Mouse (Mus musculus) spleen, adult 2 months (tissue): Measurements from ENCODE around the gene Gimap7. TPM values are rescaled to one million over a fixed set of nuclear protein-coding genes. Genes with fewer than 3 reads are reported as not detected.

Experiments used
- DNase-seq, 2 experiments: peaks; one replicate each; pipeline versions ENCODE4 v3.0.0 to v3.0.0-alpha.2; 2012 to 2021; ENCODE audit warnings: low spot score in 2 of 2, low read depth in 1 of 2
- H3K27ac ChIP-seq: fragments of 200-500 bp; 2 replicates; pipeline ENCODE4 v1.5.1; 2012; ENCODE audit warnings: low read length, inconsistent platforms; ENCODE audit not compliant: insufficient read depth
- H3K27me3 ChIP-seq: fragments of 200-500 bp; 2 replicates; pipeline ENCODE4 v1.6.1; 2012; ENCODE audit warnings: mild to moderate bottlenecking, moderate library complexity, low read length, inconsistent platforms; ENCODE audit not compliant: control insufficient read depth, insufficient read depth
- H3K36me3 ChIP-seq: fragments of 200-500 bp; 2 replicates; pipeline ENCODE4 v1.6.1; 2012; ENCODE audit warnings: mild to moderate bottlenecking, low read length, inconsistent platforms; ENCODE audit not compliant: control insufficient read depth, insufficient read depth
- H3K4me1 ChIP-seq: fragments of 200-500 bp; 2 replicates; pipeline ENCODE4 v1.6.1; 2011; ENCODE audit warnings: inconsistent platforms; ENCODE audit not compliant: control insufficient read depth, insufficient read depth, insufficient read length
- H3K4me3 ChIP-seq: fragments of 200-500 bp; 2 replicates; pipeline ENCODE4 v1.5.1; 2011; ENCODE audit warnings: mild to moderate bottlenecking, inconsistent platforms; ENCODE audit not compliant: insufficient read depth, insufficient read length; ENCODE audit errors: extremely low read depth
- CTCF ChIP-seq: fragments of 200-500 bp; IDR thresholded peaks from 2 replicates; pipeline ENCODE4 v1.5.1; 2011; ENCODE audit warnings: mild to moderate bottlenecking, inconsistent platforms; ENCODE audit not compliant: insufficient read depth, insufficient read length, insufficient replicate concordance; ENCODE audit errors: extremely low read depth
- POLR2A ChIP-seq: fragments of 200-500 bp; IDR thresholded peaks from 2 replicates; pipeline ENCODE4 v1.6.1; 2011; ENCODE audit warnings: low read depth, low read length, inconsistent platforms
- WGBS: fragments of 180-500 bp; shearing (Covaris S2); methylation state at CpG from one replicate; pipeline ENCODE4 v1.1.7; 2018; 5-methylcytosine and 5-hydroxymethylcytosine counted together
- polyA plus RNA-seq: library from polyadenylated mRNA; depleted of rRNA; stranded (reverse); fragments of >200 nt; gene quantifications from 2 replicates; pipeline ENCODE4 v1.2.3, GENCODE M21; 2012

Gene Gimap7
- polyA plus RNA-seq, 1 experiment = 11.6 TPM

DNA sequence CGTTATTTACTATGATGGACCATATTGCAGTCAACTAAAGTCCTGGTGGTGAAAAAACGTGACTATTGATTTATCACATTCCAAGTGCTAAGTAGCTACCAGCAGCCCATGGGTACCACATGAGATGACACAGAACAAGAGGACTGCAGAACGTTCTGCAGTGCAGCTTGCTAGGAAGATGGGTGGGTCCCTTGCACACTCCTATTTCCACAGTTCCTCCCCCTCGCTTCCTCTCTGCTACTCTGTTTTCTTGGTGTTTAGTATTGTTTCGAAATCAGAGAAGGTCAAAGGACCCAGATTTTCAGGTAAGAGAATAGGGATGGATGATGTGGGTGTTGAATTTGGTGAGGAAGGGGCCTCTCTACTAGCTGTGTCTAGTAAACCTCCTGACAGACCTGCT, 34.1 kb upstream of the Gimap7 start, which contains the start of gene Gimap4:
TSS of gene Gimap4 (plus strand) at position 231 of the 400 bp plus-strand sequence.
- H3K27me3 ChIP-seq = no peaks in the 10 kb centered on the region
- peaks cover 6% of the 10 kb centered on the region for H3K36me3 ChIP-seq
- peaks cover 25% of the 10 kb centered on the region for H3K4me1 ChIP-seq
- H3K4me3 ChIP-seq = peak within 1 kb of the TSS; percentile 73
- peak within 1 kb of the TSS; percentile 94 for H3K27ac ChIP-seq
- TF ChIP-seq POLR2A (peak; percentile 28; the same call in 1 of the 2 replicates), CTCF (no peak)
- DNase-seq = no peak
- 28% methylated on average over 5 of the region's 5 CpGs for WGBS

- 0 out of 2 replicates have a peak, but pooled peaks have one; percentile 0 for TF ChIP-seq POLR2A
- TF ChIP-seq CTCF = no peak
- Histone ChIP-seq H3K4me3 (peak overlapping the region; percentile 73), H3K4me1 (peaks cover 21% of the 10 kb centered on the region), H3K27ac (peak overlapping the region; percentile 94), H3K36me3 (peaks cover 6% of the 10 kb centered on the region), H3K27me3 (no peaks in the 10 kb centered on the region)
- whole genome bisulfite sequencing = 44% methylated on average over 4 of the region's 4 CpGs
- no peak for DNase-seq
Observed at GRCm38 (mm10) chr6:48684806-48685205, 33.6 kb upstream of the Gimap7 start.

- Histone ChIP-seq H3K4me3 (peak overlapping the region; percentile 73), H3K27ac (peak overlapping the region; percentile 94)
- DNase-seq = no peak
Observed at GRCm38 (mm10) chr6:48685251-48685650, 33.2 kb upstream of the Gimap7 start.

GRCm38 (mm10) chr6:48685694-48686665, 32.4 kb upstream of the Gimap7 start:
- peak overlapping the region; percentile 94 for H3K27ac ChIP-seq
- no peaks in the 10 kb centered on the region for H3K27me3 ChIP-seq
- DNase-seq = no peak
- H3K4me3 ChIP-seq = peak overlapping the region; percentile 73
- H3K4me1 ChIP-seq = peaks cover 21% of the 10 kb centered on the region
- WGBS = 35% methylated on average over 7 of the region's 7 CpGs
- no peak for TF ChIP-seq POLR2A
- no peak for TF ChIP-seq CTCF
- peaks cover 12% of the 10 kb centered on the region for H3K36me3 ChIP-seq

More at GRCm38 (mm10) chr6:48685251-48685650, 33.2 kb upstream of the Gimap7 start:
- WGBS = 41% methylated on average over 2 of the region's 2 CpGs
- TF ChIP-seq CTCF (no peak), POLR2A (no peak)
- peaks cover 6% of the 10 kb centered on the region for H3K36me3 ChIP-seq
- H3K27me3 ChIP-seq = no peaks in the 10 kb centered on the region
- H3K4me1 ChIP-seq = peaks cover 21% of the 10 kb centered on the region

DNA sequence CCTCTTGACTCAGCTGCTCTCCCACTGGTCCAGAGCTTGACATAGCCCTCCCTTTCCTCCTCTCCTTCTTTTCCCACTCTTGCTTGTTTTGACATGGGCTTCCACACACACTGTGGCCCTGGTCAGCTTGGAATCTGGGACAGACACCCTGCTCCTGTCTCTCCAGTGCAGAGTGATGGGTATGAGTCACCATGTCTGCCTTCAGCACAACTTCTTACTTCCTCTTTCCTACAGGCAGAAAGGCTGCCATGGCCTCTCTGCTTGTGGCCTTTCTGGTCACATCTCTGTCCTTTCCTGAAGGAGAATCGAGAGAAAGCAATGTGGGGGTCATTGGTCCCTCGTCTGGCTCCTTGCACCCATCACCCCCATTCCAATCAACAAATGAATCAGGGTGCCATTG, 31.3 kb upstream of the Gimap7 start:
- peak overlapping the region; percentile 61 for H3K4me3 ChIP-seq
- H3K36me3 ChIP-seq = peaks cover 21% of the 10 kb centered on the region
- H3K4me1 ChIP-seq = peaks cover 19% of the 10 kb centered on the region
- TF ChIP-seq POLR2A (peak; percentile 10; the same call in 1 of the 2 replicates), CTCF (no peak)
- peak overlapping the region; percentile 94 for H3K27ac ChIP-seq
- WGBS = 37% methylated on average over 2 of the region's 2 CpGs
- no peak for DNase-seq
- H3K27me3 ChIP-seq = no peaks in the 10 kb centered on the region

GRCm38 (mm10) chr6:48689320-48689719, 29.1 kb upstream of the Gimap7 start:
- peak in 1 of 2 experiments; percentile 55 for DNase-seq
- H3K36me3 ChIP-seq = peaks cover 22% of the 10 kb centered on the region
- H3K4me3 ChIP-seq = peak overlapping the region; percentile 6; the same call in 1 of the 2 replicates
- WGBS = 19% methylated on average over 2 of the region's 2 CpGs
- TF ChIP-seq CTCF (no peak), POLR2A (no peak)
- H3K27me3 ChIP-seq = no peaks in the 10 kb centered on the region
- H3K4me1 ChIP-seq = peaks cover 27% of the 10 kb centered on the region
- peak overlapping the region; percentile 73 for H3K27ac ChIP-seq

DNA sequence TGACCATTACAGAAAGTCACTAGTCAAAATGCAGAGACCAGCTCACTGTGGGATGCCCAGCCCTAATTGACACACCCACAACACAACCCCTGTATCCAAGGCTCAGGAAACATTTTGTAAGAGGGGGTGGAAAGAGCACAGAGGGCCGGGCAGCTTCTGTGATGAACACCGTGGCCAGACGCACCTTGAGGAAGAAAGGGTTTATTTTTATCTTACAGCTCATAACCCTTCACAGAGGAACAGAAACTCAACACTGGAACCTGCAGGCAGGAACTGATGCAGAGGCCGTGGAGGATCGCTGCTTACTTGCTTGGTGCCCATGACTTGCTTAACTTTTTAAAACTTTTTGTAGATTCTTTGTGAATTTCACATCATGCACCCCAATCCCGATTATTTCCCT, 25.5 kb upstream of the Gimap7 start:
- DNase-seq = peak; percentile 61 to 62
- TF ChIP-seq POLR2A (no peak; the same call in 1 of the 2 replicates), CTCF (no peak)
- Histone ChIP-seq H3K4me3 (no peak overlapping the region), H3K4me1 (peaks cover 19% of the 10 kb centered on the region), H3K27ac (peak overlapping the region; percentile 84), H3K36me3 (peaks cover 18% of the 10 kb centered on the region), H3K27me3 (no peaks in the 10 kb centered on the region)
- 25% methylated on average over 6 of the region's 6 CpGs for WGBS
